Mouse (Mus musculus): Measurements from ENCODE around the gene Bicdl2. TPM values are rescaled to one million over a fixed set of nuclear protein-coding genes. Genes with fewer than 3 reads are reported as not detected.
A peak's percentile ranks its signal among the peaks of the same experiment; 100 is the strongest.

The Bicdl2 gene
- 0.35 and 0.39 TPM in 2 replicates for polyA plus RNA-seq (2015; fragmentation: Nextera tagmentation; extraction: Ambion mirVana)

DNA sequence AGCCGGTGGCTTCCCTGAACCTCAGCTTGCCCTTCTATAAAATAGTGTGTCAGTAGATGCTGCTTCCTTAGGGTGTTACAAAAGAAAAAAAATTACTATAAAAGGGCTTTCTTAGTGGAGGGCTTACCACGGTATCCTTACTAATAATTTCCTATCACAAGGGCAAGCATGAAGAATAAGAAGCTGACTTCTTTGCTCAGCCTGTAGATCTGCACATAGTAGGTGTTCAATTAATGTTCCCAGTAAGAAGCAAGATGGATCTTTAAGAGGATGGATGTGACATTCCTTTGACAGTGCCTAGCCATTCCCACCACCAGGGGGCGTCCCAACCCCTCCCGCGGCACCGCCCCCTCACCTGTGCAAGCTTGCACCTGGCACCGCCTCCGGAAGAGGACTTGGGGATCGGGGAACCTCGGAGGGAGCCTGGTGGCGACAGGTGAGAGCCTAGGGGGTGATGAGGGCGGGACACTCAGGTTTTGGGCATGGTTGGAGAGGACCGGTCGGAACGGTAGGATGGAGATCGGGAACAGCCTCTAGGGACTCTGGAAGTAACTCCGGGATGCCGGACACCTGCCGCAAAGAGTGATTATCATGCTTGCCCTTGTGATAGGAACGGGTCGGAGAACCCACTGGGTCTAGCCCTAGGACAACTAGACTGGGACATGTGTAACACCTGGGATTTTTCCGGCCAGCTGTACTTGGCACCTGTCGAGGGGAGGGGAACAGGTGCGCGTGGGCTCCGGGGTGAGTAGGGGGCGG, at the start of gene Bicdl2:
TSS of gene Bicdl2 (plus strand) at position 390 of the 759 bp plus-strand sequence.
- peak within 1 kb of the TSS; percentile 47 for H3K4me2 ChIP-seq
- H3K4me3 ChIP-seq = peak within 1 kb of the TSS; percentile 31
- H3K4me1 ChIP-seq (replicated peaks) = peaks cover 12% of the 10 kb centered on the region
- 6% methylated on average over 27 of the region's 27 CpGs for WGBS
- peaks cover 47% of the 10 kb centered on the region for H3K27me3 ChIP-seq
- H3K27ac ChIP-seq = no peak within 1 kb of the TSS
- H3K9ac ChIP-seq = no peak within 1 kb of the TSS; the same call in 1 of the 2 replicates
- no peaks in the 10 kb centered on the region for H3K9me3 ChIP-seq (replicated peaks)
- no peak for ATAC-seq (replicated peaks; ENCODE audit: insufficient number of reproducible peaks, insufficient read depth, low FRiP score, low read depth)
- no peaks in the 10 kb centered on the region for H3K36me3 ChIP-seq

DNA sequence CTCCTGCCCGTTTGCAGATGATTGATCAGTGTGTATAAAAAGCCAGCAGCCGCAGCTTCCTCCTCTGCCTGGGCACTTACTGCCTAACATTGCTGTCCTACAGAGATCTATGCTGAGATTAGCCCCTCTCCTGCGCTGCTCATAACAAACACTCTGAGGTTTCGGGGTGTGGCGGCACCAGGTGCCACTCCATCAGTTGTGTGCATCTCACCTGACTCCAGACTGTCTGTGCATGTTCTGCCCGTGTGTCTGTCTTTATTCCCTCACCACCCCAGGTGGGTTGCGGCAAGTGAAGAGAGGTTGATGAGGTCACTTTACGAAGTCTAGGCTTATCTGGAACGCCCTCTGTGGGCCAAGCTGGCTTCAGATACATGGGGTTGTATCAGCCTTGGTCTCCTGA, 43.2 kb upstream of the Bicdl2 start:
- Histone ChIP-seq H3K4me1 (replicated peaks) (no peaks in the 10 kb centered on the region), H3K9ac (no peak overlapping the region), H3K27me3 (peaks cover 28% of the 10 kb centered on the region), H3K9me3 (replicated peaks) (no peaks in the 10 kb centered on the region), H3K36me3 (no peaks in the 10 kb centered on the region), H3K27ac (no peak overlapping the region), H3K4me3 (no peak overlapping the region), H3K4me2 (no peak overlapping the region)
- WGBS = 46% methylated on average over 9 of the region's 9 CpGs
- no peak for ATAC-seq (replicated peaks; ENCODE audit: insufficient number of reproducible peaks, insufficient read depth, low FRiP score, low read depth)

DNA sequence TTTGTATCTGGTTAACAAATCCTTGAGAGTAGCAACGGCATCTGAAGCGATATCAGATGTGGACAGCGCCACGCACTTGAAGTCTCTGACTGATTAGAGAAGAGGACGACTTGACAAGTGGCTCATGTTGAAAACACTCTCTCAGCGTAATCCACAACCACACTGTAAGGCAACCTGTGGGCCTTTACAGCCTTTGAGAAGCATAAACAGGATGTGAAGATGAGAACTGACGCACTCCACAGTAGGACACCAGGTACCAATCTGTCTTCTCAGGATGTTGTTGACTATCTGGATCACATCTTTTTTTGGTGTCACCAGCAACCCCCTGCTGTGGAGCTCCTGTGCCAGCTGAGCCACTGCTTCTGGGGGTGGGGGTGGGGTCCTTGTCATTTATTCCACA, 40.0 kb upstream of the Bicdl2 start:
- H3K4me2 ChIP-seq = no peak overlapping the region
- H3K27me3 ChIP-seq = peaks cover 34% of the 10 kb centered on the region
- no peak overlapping the region for H3K9ac ChIP-seq
- no peak overlapping the region for H3K27ac ChIP-seq
- H3K36me3 ChIP-seq = no peaks in the 10 kb centered on the region
- no peaks in the 10 kb centered on the region for H3K9me3 ChIP-seq (replicated peaks)
- H3K4me1 ChIP-seq (replicated peaks) = no peaks in the 10 kb centered on the region
- 43% methylated on average over 7 of the region's 7 CpGs for WGBS
- H3K4me3 ChIP-seq = no peak overlapping the region
- ATAC-seq (replicated peaks; ENCODE audit: insufficient number of reproducible peaks, insufficient read depth, low FRiP score, low read depth) = no peak

DNA sequence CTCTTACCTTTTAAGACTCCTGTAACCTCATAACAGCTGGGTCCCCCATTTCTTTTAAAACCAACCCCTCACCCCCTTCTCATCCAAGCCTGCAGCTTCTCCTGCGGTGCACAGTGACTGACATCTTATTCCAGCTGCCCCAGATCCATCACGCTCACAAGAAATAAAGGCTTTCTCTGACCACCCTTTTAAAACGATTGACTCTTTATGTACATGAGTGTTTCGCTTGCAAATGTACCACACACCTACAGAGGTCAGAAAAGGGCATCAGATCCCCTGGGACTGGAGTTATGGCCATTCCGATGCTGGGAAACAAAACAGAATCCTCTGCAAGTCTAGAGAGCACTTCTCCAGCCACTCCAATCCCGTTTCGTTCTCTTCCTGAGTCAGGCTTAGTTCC, 32.5 kb upstream of the Bicdl2 start:
- H3K27ac ChIP-seq = no peak overlapping the region
- H3K4me1 ChIP-seq (replicated peaks) = peaks cover 4% of the 10 kb centered on the region
- H3K9ac ChIP-seq = no peak overlapping the region
- no peak overlapping the region for H3K4me3 ChIP-seq
- H3K36me3 ChIP-seq = no peaks in the 10 kb centered on the region
- no peak overlapping the region for H3K4me2 ChIP-seq
- no peaks in the 10 kb centered on the region for H3K9me3 ChIP-seq (replicated peaks)
- ATAC-seq (replicated peaks; ENCODE audit: insufficient number of reproducible peaks, insufficient read depth, low FRiP score, low read depth) = no peak
- peaks cover 16% of the 10 kb centered on the region for H3K27me3 ChIP-seq
- 31% methylated on average over 7 of the region's 7 CpGs for WGBS

DNA sequence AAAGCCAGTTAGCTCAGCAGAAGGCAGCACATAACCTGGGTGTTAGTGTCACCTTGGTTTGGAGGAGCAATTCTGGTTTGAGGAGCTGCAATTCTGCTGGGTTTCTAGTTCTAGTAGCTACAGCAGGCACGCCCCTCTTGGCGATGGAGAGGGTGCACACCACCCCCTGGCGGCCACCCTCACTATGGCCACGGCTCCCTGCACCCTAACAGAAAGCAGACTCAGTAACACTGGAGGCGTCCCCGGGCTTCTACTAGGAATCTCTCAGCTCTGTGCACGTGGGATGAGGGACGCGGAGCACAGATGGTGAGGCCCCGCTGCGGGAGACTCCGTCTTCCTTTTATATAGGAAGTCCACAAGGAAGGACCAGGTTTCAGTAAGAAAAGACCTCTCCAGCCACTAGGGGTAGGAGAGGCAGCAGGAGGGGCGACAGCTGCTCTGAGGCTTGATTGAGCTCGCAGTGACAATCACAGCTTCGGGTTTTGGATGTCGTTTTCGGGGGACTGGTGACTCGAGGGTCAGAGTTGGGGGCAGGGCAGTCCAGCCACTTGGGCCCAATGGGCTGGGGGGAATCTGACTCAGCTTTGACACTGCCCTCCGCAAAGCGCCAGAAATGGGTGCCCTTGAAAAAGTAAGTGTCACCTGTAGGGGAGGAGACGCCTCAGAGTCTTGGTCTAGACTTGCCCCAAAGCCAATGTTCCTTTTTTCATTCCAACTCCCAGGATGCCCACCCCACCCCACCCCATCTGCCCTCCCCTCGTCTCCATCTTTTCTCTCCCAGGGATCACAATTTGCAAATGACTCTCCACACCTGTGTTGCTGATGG, 29.9 kb upstream of the Bicdl2 start:
- WGBS = 13% methylated on average over 22 of the region's 22 CpGs
- 0 out of 2 replicates have a peak overlapping the region, but pooled peaks have one; percentile 31 for H3K9ac ChIP-seq
- H3K9me3 ChIP-seq (replicated peaks) = no peaks in the 10 kb centered on the region

DNA sequence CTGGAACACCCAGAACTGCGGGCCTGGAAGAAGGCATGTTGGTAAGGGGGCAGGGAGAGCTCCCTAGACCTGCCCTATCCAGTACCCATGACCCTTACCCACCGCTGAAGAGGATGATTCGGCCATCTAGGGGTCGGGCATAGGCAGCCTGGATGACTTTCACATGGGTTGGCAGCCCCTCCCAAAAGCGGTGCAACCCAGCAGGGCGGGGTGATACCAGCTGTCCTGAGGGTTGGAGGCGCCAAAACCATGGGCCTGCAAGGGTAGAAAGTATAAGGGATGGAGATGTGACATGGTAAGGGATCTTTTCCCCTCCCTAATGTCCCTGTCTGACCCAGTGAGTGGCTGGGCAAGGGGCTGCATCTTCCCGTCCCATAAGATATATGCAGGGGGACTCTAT, 29.1 kb upstream of the Bicdl2 start:
- no peak overlapping the region for H3K4me3 ChIP-seq
- 67% methylated on average over 8 of the region's 8 CpGs for WGBS
- ATAC-seq (replicated peaks; ENCODE audit: insufficient number of reproducible peaks, insufficient read depth, low FRiP score, low read depth) = no peak

More for the DNA sequence above, 29.9 kb upstream of the Bicdl2 start:
- H3K4me1 ChIP-seq (replicated peaks) = peaks cover 4% of the 10 kb centered on the region
- no peaks in the 10 kb centered on the region for H3K36me3 ChIP-seq
- H3K27ac ChIP-seq = no peak overlapping the region
- peak overlapping the region; percentile 64 for H3K4me2 ChIP-seq
- H3K4me3 ChIP-seq = peak overlapping the region; percentile 29
- peaks cover 14% of the 10 kb centered on the region for H3K27me3 ChIP-seq
- peak; percentile 74 for ATAC-seq (replicated peaks; ENCODE audit: insufficient number of reproducible peaks, insufficient read depth, low FRiP score, low read depth)

DNA sequence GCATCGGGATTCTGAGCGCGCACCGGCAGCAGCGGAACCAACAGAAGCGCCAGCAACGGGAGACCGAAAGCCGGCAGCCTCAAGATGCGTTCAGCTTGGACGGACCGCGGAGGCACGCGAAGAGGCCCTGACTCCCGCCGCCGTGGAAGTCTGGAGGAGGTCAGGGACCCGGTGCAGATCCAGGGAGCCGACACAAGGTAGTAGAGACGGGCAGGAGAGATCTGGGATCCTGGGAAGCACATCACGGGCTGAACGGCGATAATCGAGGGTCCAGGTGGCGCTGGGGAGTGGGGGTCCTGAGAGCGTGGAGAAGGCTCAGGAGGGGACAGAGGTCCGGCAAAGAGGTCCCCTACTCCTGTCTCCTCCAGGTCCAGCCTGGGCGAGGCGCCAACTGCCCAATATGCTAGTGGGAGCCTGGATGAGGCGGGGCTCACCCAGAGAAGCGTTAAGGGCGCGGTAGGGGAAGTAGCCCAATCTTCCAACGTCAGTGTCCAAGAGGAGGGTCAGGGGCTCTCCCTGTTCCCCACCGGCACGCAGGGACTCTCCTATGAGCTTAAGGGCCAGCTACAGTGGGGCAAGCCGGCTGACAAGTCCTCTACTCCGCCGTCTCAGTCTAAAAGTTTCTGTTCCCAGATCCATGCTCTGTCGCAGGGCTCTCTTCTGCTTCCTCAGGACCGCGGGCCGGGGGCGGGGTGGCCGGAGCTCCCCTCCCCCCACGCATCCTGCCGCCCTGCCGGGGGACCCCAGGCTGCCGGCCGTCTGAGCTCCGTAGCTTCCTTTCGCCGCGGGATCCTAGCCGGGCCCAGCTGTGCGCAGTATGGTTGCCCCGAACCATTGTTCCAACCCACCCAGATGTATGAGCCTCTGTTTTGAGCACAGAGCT, 15.5 kb upstream of the Bicdl2 start, which contains the start of gene Mmp25:
TSS of gene Mmp25 (minus strand) at position 665 of the 883 bp plus-strand sequence.
- peak within 1 kb of the TSS; percentile 88 for H3K4me2 ChIP-seq
- WGBS = 2% methylated on average over 58 of the region's 58 CpGs
- H3K36me3 ChIP-seq = no peaks in the 10 kb centered on the region
- H3K9ac ChIP-seq = peak within 1 kb of the TSS; percentile 56
- peaks cover 13% of the 10 kb centered on the region for H3K4me1 ChIP-seq (replicated peaks)
- H3K27ac ChIP-seq = no peak within 1 kb of the TSS
- peak; percentile 56 for ATAC-seq (replicated peaks; ENCODE audit: insufficient number of reproducible peaks, insufficient read depth, low FRiP score, low read depth)
- peak within 1 kb of the TSS; percentile 53 for H3K4me3 ChIP-seq
- H3K9me3 ChIP-seq (replicated peaks) = no peaks in the 10 kb centered on the region
- peaks cover 32% of the 10 kb centered on the region for H3K27me3 ChIP-seq

More for the DNA sequence above, 29.1 kb upstream of the Bicdl2 start:
- H3K9ac ChIP-seq = no peak overlapping the region
- peaks cover 16% of the 10 kb centered on the region for H3K27me3 ChIP-seq
- no peaks in the 10 kb centered on the region for H3K9me3 ChIP-seq (replicated peaks)
- H3K4me1 ChIP-seq (replicated peaks) = peaks cover 4% of the 10 kb centered on the region
- no peak overlapping the region for H3K27ac ChIP-seq
- no peaks in the 10 kb centered on the region for H3K36me3 ChIP-seq
- no peak overlapping the region for H3K4me2 ChIP-seq

DNA sequence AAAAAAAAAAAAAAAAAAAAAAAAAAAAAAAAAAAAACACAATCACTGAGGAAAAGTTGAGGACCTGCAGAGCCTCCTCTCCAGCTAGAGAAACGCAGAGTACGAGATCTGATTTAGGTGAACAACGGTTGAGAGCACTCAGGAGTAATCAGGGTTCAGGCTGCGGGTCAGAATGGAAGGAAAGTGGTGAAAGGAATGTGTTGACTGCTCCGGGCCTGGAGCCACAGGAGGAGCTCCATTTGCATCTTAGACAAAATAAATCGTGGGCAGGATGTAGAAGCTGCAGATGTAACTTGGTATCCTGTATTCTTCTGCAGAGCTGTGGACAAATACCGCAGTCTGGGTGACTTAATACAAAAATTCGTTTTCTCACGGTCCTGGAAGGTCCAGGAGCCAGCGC, 14.4 kb upstream of the Bicdl2 start:
- no peak for ATAC-seq (replicated peaks; ENCODE audit: insufficient number of reproducible peaks, insufficient read depth, low FRiP score, low read depth)
- peaks cover 32% of the 10 kb centered on the region for H3K27me3 ChIP-seq
- WGBS = 26% methylated on average over 10 of the region's 10 CpGs

DNA sequence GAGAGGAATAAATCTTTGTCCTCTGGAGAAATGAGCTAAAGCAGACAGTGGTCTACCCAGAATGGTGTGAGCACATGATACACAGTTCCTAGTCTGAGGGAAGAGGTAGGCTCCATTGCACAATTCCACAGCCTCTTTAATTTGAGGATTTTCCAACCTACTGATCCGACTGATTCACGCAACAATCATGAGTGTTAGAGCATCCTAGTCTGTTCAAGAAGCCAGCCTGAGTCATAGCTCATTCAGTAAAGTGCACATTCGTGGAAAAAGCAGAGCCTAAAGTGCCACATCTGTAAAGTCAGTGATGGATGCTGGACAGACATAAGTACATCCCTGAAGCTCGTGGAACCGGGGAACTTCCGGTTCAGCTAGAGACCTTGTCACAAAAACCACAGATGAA, 8.9 kb upstream of the Bicdl2 start:
- Histone ChIP-seq H3K9ac (no peak overlapping the region), H3K27ac (no peak overlapping the region), H3K27me3 (peaks cover 12% of the 10 kb centered on the region), H3K36me3 (no peaks in the 10 kb centered on the region), H3K4me1 (replicated peaks) (no peaks in the 10 kb centered on the region), H3K4me3 (no peak overlapping the region), H3K9me3 (replicated peaks) (no peaks in the 10 kb centered on the region), H3K4me2 (no peak overlapping the region)
- no peak for ATAC-seq (replicated peaks; ENCODE audit: insufficient number of reproducible peaks, insufficient read depth, low FRiP score, low read depth)
- 77% methylated on average over 6 of the region's 6 CpGs for WGBS

More for the DNA sequence above, 14.4 kb upstream of the Bicdl2 start:
- Histone ChIP-seq H3K36me3 (no peaks in the 10 kb centered on the region), H3K9ac (no peak overlapping the region), H3K4me3 (no peak overlapping the region), H3K4me1 (replicated peaks) (peaks cover 13% of the 10 kb centered on the region), H3K4me2 (no peak overlapping the region), H3K9me3 (replicated peaks) (no peaks in the 10 kb centered on the region), H3K27ac (no peak overlapping the region)

DNA sequence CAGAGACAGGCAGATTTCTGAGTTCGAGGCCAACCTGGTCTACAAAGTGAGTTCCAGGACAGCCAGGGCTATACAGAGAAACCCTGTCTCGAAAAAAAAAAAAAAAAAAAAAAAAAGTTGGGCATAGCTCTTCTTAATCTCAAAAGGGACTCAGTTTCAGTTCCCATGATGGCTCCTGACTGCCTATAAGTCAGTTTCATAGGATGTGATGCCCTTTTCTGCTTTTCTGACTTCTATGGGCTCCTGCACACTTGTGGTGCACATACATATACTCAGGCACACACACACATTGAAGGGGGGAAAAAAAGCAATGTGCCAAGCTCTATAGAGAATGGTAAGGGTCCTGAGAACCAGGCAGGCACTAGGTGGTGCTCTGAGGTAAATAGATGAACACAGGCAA, 7.0 kb upstream of the Bicdl2 start:
- Histone ChIP-seq H3K9me3 (replicated peaks) (no peaks in the 10 kb centered on the region), H3K4me3 (no peak overlapping the region), H3K4me2 (no peak overlapping the region), H3K27ac (no peak overlapping the region), H3K4me1 (replicated peaks) (no peaks in the 10 kb centered on the region), H3K27me3 (peaks cover 7% of the 10 kb centered on the region; the same call in 1 of the 2 replicates), H3K9ac (no peak overlapping the region), H3K36me3 (no peaks in the 10 kb centered on the region)
- no peak for ATAC-seq (replicated peaks; ENCODE audit: insufficient number of reproducible peaks, insufficient read depth, low FRiP score, low read depth)
- WGBS = 64% methylated on average over 2 of the region's 2 CpGs

DNA sequence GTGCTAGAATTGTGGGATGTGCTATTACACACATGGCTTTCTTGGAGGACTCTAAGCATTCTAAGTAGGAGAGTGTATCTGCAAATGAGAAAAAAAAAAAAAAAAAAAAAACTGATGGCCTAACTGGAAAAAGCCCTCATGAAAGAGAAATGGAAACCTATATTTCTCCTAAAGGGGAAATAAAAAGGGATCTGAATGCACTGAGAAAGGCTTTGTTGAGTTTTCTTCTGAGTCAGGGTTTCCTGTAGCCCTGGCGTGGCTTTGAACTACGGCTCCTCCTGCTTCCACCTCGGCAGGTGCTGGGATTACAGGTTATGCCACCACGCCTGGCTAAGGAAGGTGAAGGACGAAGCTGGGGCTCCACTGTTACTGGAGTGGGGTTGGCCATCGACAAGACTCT, 6.3 kb upstream of the Bicdl2 start:
- H3K27ac ChIP-seq = no peak overlapping the region
- no peak overlapping the region for H3K4me2 ChIP-seq
- peaks cover 9% of the 10 kb centered on the region; the same call in 1 of the 2 replicates for H3K27me3 ChIP-seq
- 41% methylated on average over 6 of the region's 6 CpGs for WGBS
- H3K9ac ChIP-seq = no peak overlapping the region
- H3K4me1 ChIP-seq (replicated peaks) = no peaks in the 10 kb centered on the region
- no peak for ATAC-seq (replicated peaks; ENCODE audit: insufficient number of reproducible peaks, insufficient read depth, low FRiP score, low read depth)
- H3K9me3 ChIP-seq (replicated peaks) = no peaks in the 10 kb centered on the region
- H3K4me3 ChIP-seq = no peak overlapping the region
- no peaks in the 10 kb centered on the region for H3K36me3 ChIP-seq

Measured in heart, embryonic 15.5 days (tissue).